Mouse (Mus musculus) liver, adult 2 months (tissue): ENCODE measurements at regions not wholly inside any gene's neighbourhood (a gene's known extent, or its start where the extent isn't known, plus 50 kb on each side); places are given as distances from the start of the nearest gene placed in this dataset.

Source experiments
- CTCF ChIP-seq: fragments of 200-500 bp; IDR thresholded peaks from 2 replicates; pipeline ENCODE4 v1.5.1; 2011; ENCODE audit warnings: low read depth, low read length, control low read depth
- POLR2A ChIP-seq: fragments of 200-500 bp; IDR thresholded peaks from 2 replicates; pipeline ENCODE4 v1.6.1; 2011; ENCODE audit warnings: low read length, control low read depth; ENCODE audit not compliant: insufficient read depth; ENCODE audit errors: extremely low read depth

GRCm38 (mm10) chr6:17410409-17410722 lies 53.2 kb upstream of the Met start:
- TF ChIP-seq POLR2A (no peak), CTCF (no peak)
